Mouse (Mus musculus): ENCODE measurements at regions not wholly inside any gene's neighbourhood (a gene's known extent, or its start where the extent isn't known, plus 50 kb on each side); places are given as distances from the start of the nearest gene placed in this dataset.
A peak's percentile ranks its signal among the peaks of the same experiment; 100 is the strongest.
"Not testable (repeated sequence)": the region's sequence is repeated elsewhere in the genome, so short reads cannot be mapped to it uniquely, and the experiment has no call there.

DNA sequence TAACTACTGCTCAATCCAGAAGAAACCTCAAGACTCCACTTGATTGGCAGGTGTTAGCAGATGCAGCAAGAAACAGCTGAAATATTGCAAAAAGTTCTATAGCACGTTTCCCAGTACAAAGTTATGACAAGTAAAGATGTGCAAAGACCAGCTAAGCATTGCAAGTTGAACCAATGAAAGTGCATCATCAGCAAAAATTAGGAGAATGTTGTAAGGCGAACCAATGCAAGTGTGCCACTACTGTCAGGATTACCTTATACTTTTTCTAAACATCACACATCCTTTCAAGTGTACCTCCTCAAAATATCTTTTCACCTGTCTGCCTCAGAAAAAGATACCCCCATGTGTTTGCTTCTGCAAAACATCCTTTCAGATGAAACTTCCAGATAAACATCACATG lies 244.7 kb downstream of the Slco6d1 start:
- Histone ChIP-seq H3K36me3 (ENCODE audit: control insufficient read depth, insufficient read depth, low read length) (no peaks in the 10 kb centered on the region), H3K9me3 (ENCODE audit: control insufficient read depth, low read length) (no peaks in the 10 kb centered on the region), H3K9ac (replicated peaks; ENCODE audit: low read depth, low read length) (no peak overlapping the region), H3K4me2 (ENCODE audit: low read depth, low read length) (no peak overlapping the region), H3K27me3 (ENCODE audit: control insufficient read depth, insufficient read depth, low read length) (no peaks in the 10 kb centered on the region), H3K4me3 (ENCODE audit: low read depth, low read length) (no peak overlapping the region), H3K4me1 (ENCODE audit: control insufficient read depth, insufficient read depth, low read length) (no peaks in the 10 kb centered on the region), H3K27ac (ENCODE audit: low read depth, low read length) (no peak overlapping the region)
- WGBS = 92% methylated on average over 2 of the region's 2 CpGs
- ATAC-seq (ENCODE audit: low read depth) = no peak

DNA sequence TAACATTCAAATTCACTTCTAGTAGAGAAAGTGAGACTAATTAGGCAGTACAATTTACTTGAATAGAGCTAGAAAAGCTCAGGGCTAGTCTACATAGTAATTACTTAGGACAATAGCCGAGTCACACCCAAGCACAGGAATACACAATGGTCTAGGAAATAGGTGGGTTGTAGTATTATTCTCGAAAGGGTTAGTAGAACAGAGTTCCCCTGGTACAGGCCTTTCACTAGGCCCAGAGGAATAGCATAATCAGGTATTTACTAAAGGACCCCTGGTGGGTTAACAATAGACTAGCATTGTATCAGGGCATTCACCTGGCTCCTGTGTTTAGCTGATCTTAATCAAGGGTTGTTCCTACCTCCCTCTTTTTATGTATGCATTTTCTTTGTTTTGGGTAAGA lies 246.5 kb downstream of the Slco6d1 start:
- H3K9ac ChIP-seq (replicated peaks; ENCODE audit: low read depth, low read length); H3K27me3 ChIP-seq (ENCODE audit: control insufficient read depth, insufficient read depth, low read length); H3K4me3 ChIP-seq (ENCODE audit: low read depth, low read length); H3K27ac ChIP-seq (ENCODE audit: low read depth, low read length); H3K36me3 ChIP-seq (ENCODE audit: control insufficient read depth, insufficient read depth, low read length); H3K9me3 ChIP-seq (ENCODE audit: control insufficient read depth, low read length); ATAC-seq (ENCODE audit: low read depth); H3K4me2 ChIP-seq (ENCODE audit: low read depth, low read length); H3K4me1 ChIP-seq (ENCODE audit: control insufficient read depth, insufficient read depth, low read length): not testable (repeated sequence)
- 77% methylated on average over 2 of the region's 2 CpGs for WGBS

DNA sequence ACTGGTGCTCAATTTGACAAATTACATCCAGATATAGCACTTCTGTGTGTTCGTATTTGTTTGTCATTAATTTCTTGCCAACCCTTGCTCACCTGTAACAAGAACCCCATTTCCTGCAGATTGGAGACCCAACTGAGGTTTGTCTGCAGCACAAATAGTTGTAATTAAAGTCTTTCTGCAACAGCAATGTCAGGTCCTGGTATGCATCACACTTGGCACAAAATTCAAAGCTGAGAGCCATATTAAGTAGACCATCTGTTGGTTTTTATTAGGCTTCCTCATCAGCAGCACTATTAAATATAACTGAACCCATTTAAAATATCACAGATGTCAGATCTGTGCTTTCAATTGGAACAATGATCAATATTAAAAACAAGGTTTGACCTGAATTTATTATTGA lies 247.0 kb downstream of the Slco6d1 start:
- peak; percentile 44; the same call in 1 of the 2 replicates for ATAC-seq (ENCODE audit: low read depth)

DNA sequence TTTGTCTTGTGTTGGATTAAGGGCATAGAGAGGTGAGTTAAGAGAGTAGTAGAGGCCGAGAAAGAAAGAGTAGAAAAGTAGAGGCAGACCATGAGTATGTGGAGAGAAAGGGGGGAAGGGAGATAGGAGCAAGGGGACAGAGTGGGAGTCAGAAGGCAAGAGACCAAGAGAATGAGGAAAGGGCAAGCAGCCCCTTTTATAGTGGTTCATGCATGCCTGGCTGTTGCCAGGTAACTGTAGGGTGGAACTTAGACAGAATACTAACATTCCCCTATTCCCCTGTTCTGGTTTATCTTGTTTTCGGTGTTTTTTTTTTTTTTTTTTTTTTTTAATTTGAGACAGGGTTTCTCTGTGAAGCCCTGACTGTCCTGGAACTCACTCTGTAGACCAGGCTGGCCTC lies 247.7 kb downstream of the Slco6d1 start:
- H3K9ac ChIP-seq (replicated peaks; ENCODE audit: low read depth, low read length) = no peak overlapping the region
- no peaks in the 10 kb centered on the region for H3K9me3 ChIP-seq (ENCODE audit: control insufficient read depth, low read length)
- H3K4me3 ChIP-seq (ENCODE audit: low read depth, low read length) = no peak overlapping the region
- H3K27me3 ChIP-seq (ENCODE audit: control insufficient read depth, insufficient read depth, low read length) = no peaks in the 10 kb centered on the region
- 41% methylated on average over 2 of the region's 2 CpGs for WGBS
- no peak overlapping the region for H3K27ac ChIP-seq (ENCODE audit: low read depth, low read length)
- H3K4me2 ChIP-seq (ENCODE audit: low read depth, low read length) = no peak overlapping the region
- H3K4me1 ChIP-seq (ENCODE audit: control insufficient read depth, insufficient read depth, low read length) = no peaks in the 10 kb centered on the region
- H3K36me3 ChIP-seq (ENCODE audit: control insufficient read depth, insufficient read depth, low read length) = no peaks in the 10 kb centered on the region
- peak; percentile 49; the same call in 1 of the 2 replicates for ATAC-seq (ENCODE audit: low read depth)

More for the DNA sequence above, 247.0 kb downstream of the Slco6d1 start:
- Histone ChIP-seq H3K36me3 (ENCODE audit: control insufficient read depth, insufficient read depth, low read length) (no peaks in the 10 kb centered on the region), H3K27me3 (ENCODE audit: control insufficient read depth, insufficient read depth, low read length) (no peaks in the 10 kb centered on the region), H3K9ac (replicated peaks; ENCODE audit: low read depth, low read length) (no peak overlapping the region), H3K4me3 (ENCODE audit: low read depth, low read length) (no peak overlapping the region), H3K27ac (ENCODE audit: low read depth, low read length) (no peak overlapping the region), H3K4me2 (ENCODE audit: low read depth, low read length) (no peak overlapping the region), H3K9me3 (ENCODE audit: control insufficient read depth, low read length) (no peaks in the 10 kb centered on the region), H3K4me1 (ENCODE audit: control insufficient read depth, insufficient read depth, low read length) (no peaks in the 10 kb centered on the region)
- WGBS = 89% methylated on average over 1 of the region's 1 CpGs

DNA sequence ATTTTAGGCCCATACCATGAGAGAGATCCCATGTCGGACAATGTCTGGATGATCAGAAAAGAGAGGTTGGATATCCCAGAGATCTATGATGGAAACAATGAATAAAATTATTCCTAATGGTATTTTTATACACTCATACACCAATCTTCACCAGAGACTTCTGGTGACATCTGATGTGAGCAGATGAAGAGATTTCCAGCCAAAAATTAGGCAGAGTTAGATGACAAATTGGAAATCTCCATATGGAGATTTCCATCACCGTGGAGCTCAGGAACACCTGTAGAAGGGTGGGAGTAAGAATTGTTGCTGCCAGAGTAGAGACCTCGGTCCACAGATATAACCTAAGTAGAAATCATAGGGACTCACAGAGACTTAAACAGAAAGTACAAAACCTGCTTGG lies 257.8 kb downstream of the Slco6d1 start:
- ATAC-seq (ENCODE audit: low read depth) = no peak
- WGBS = 92% methylated on average over 3 of the region's 3 CpGs

DNA sequence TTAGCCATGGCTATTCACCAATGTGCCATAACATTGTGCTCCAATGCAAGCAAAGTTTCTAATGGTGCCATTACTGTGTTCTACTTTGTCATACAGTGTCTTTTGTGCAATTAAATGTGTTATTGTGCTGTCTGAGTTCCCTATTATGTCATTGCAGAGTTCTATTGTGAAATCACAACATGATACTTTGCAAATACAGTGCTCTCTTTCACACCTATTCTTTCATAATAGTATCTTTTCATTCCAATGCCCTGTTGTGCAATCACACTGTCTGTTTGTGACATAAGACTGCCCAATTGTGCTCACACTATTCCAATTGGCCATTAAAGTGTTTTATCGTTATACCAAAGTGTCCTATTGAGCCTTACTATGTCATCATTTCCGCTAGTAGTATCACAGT lies 292.9 kb downstream of the Slco6d1 start:
- Histone ChIP-seq H3K27me3 (ENCODE audit: control insufficient read depth, insufficient read depth, low read length) (no peaks in the 10 kb centered on the region), H3K27ac (ENCODE audit: low read depth, low read length) (no peak overlapping the region), H3K4me1 (ENCODE audit: control insufficient read depth, insufficient read depth, low read length) (no peaks in the 10 kb centered on the region), H3K9ac (replicated peaks; ENCODE audit: low read depth, low read length) (no peak overlapping the region), H3K4me3 (ENCODE audit: low read depth, low read length) (no peak overlapping the region), H3K9me3 (ENCODE audit: control insufficient read depth, low read length) (no peaks in the 10 kb centered on the region), H3K36me3 (ENCODE audit: control insufficient read depth, insufficient read depth, low read length) (no peaks in the 10 kb centered on the region), H3K4me2 (ENCODE audit: low read depth, low read length) (no peak overlapping the region)
- no peak for ATAC-seq (ENCODE audit: low read depth)
- WGBS = 88% methylated on average over 2 of the region's 2 CpGs

More for the DNA sequence above, 257.8 kb downstream of the Slco6d1 start:
- Histone ChIP-seq H3K9me3 (ENCODE audit: control insufficient read depth, low read length) (no peaks in the 10 kb centered on the region), H3K27ac (ENCODE audit: low read depth, low read length) (no peak overlapping the region), H3K9ac (replicated peaks; ENCODE audit: low read depth, low read length) (no peak overlapping the region), H3K27me3 (ENCODE audit: control insufficient read depth, insufficient read depth, low read length) (no peaks in the 10 kb centered on the region), H3K4me1 (ENCODE audit: control insufficient read depth, insufficient read depth, low read length) (no peaks in the 10 kb centered on the region), H3K36me3 (ENCODE audit: control insufficient read depth, insufficient read depth, low read length) (no peaks in the 10 kb centered on the region), H3K4me3 (ENCODE audit: low read depth, low read length) (no peak overlapping the region), H3K4me2 (ENCODE audit: low read depth, low read length) (no peak overlapping the region)

GRCm38 (mm10) chr1:98714307-98714706 lies 293.4 kb downstream of the Slco6d1 start:
- no peak for ATAC-seq (ENCODE audit: low read depth)
- 88% methylated on average over 1 of the region's 1 CpGs for WGBS

GRCm38 (mm10) chr1:98720595-98720994 lies 299.7 kb downstream of the Slco6d1 start:
- ATAC-seq (ENCODE audit: low read depth) = no peak
- Histone ChIP-seq H3K9ac (replicated peaks; ENCODE audit: low read depth, low read length) (no peak overlapping the region), H3K36me3 (ENCODE audit: control insufficient read depth, insufficient read depth, low read length) (no peaks in the 10 kb centered on the region), H3K4me1 (ENCODE audit: control insufficient read depth, insufficient read depth, low read length) (no peaks in the 10 kb centered on the region), H3K27ac (ENCODE audit: low read depth, low read length) (no peak overlapping the region), H3K9me3 (ENCODE audit: control insufficient read depth, low read length) (no peaks in the 10 kb centered on the region), H3K4me3 (ENCODE audit: low read depth, low read length) (no peak overlapping the region), H3K4me2 (ENCODE audit: low read depth, low read length) (no peak overlapping the region), H3K27me3 (ENCODE audit: control insufficient read depth, insufficient read depth, low read length) (no peaks in the 10 kb centered on the region)
- 50% methylated on average over 1 of the region's 1 CpGs for WGBS

More at GRCm38 (mm10) chr1:98714307-98714706, 293.4 kb downstream of the Slco6d1 start:
- Histone ChIP-seq H3K27me3 (ENCODE audit: control insufficient read depth, insufficient read depth, low read length) (no peaks in the 10 kb centered on the region), H3K36me3 (ENCODE audit: control insufficient read depth, insufficient read depth, low read length) (no peaks in the 10 kb centered on the region), H3K27ac (ENCODE audit: low read depth, low read length) (no peak overlapping the region), H3K9ac (replicated peaks; ENCODE audit: low read depth, low read length) (no peak overlapping the region), H3K9me3 (ENCODE audit: control insufficient read depth, low read length) (no peaks in the 10 kb centered on the region), H3K4me1 (ENCODE audit: control insufficient read depth, insufficient read depth, low read length) (no peaks in the 10 kb centered on the region), H3K4me3 (ENCODE audit: low read depth, low read length) (no peak overlapping the region), H3K4me2 (ENCODE audit: low read depth, low read length) (no peak overlapping the region)

DNA sequence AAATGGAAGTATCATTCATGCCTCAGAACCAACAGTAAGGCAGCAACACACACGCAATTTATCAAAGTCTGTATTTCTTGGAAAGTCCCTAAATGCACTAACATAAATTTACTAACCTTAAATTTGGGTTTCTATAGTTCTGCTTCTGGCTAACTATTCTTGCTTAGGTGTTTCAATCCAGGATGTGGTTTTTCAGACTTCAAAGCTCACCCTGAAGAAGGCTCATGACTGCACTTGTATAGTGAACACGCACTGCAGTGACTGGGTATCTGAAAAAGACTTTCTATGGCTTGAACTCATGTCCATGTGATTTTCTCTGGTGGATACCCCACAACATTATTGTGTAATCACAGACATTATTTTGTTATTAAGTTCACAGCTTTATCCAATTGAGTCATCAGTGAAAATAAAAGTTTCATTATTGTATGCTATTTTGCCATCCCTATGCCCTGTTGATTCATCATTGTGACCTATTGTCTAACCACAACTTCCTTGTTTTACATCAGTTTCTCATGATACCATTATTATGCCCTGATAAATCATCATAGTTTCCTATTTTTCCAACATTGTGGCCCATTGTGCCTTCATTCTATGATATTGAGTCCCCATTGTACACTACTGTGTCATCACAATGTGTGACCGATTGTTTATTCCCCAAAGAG lies 306.6 kb downstream of the Slco6d1 start:
- Histone ChIP-seq H3K27me3 (ENCODE audit: control insufficient read depth, insufficient read depth, low read length) (no peaks in the 10 kb centered on the region), H3K27ac (ENCODE audit: low read depth, low read length) (no peak overlapping the region), H3K4me3 (ENCODE audit: low read depth, low read length) (no peak overlapping the region), H3K9me3 (ENCODE audit: control insufficient read depth, low read length) (no peaks in the 10 kb centered on the region), H3K9ac (replicated peaks; ENCODE audit: low read depth, low read length) (no peak overlapping the region), H3K36me3 (ENCODE audit: control insufficient read depth, insufficient read depth, low read length) (no peaks in the 10 kb centered on the region), H3K4me1 (ENCODE audit: control insufficient read depth, insufficient read depth, low read length) (no peaks in the 10 kb centered on the region), H3K4me2 (ENCODE audit: low read depth, low read length) (no peak overlapping the region)
- no peak for ATAC-seq (ENCODE audit: low read depth)
- WGBS = 94% methylated on average over 3 of the region's 3 CpGs
